Mouse (Mus musculus): ENCODE results near the gene Cxcr6.
"Not testable (repeated sequence)": the region's sequence is repeated elsewhere in the genome, so short reads cannot be mapped to it uniquely, and the experiment has no call there.

Gene Cxcr6

DNA sequence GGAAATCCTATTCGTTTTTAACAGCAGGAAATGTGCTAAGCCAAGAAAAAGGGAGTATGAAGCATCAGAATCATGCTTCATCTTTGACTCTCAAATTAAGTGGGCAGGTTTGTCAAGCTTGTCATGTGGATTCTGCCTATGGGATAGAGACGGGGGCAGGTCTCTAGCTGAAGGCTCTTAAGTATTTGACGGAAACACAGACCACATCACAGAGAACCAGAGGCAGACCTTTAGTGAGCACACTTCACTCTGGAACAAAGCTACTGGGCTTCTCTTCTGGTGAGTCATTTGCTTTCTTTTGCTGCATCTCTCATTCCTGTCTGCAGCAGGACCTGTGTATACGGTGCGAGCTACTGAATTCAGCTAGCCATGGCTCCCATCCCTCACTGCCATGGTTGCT, at the start of gene Cxcr6:
Gene Cxcr6 (plus strand): TSS at position 209 of the 400 bp plus-strand sequence.
- no peak for DNase-seq (ENCODE audit: low read depth, low spot score)

DNA sequence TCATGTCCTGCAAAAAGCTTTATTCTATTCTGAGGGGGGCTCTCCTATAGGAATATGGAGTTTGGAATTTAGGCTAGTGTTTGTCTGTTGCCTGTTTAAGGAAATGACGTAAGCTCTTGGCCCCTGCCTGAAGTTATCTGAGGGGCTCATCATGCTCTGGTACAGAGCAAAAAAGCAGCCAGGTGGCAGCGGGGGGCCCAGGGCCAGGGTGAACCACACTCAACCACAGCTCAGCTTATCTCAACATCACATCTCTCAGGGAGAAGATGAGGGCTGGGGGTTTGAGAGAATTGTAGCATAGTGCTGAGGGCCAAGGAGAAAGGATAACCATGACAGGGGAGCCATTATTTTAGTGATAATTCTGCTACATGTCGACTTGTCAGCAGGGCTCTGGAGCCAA, 49.5 kb upstream of the Cxcr6 start:
- DNase-seq (ENCODE audit: low read depth, low spot score), result no peak

DNA sequence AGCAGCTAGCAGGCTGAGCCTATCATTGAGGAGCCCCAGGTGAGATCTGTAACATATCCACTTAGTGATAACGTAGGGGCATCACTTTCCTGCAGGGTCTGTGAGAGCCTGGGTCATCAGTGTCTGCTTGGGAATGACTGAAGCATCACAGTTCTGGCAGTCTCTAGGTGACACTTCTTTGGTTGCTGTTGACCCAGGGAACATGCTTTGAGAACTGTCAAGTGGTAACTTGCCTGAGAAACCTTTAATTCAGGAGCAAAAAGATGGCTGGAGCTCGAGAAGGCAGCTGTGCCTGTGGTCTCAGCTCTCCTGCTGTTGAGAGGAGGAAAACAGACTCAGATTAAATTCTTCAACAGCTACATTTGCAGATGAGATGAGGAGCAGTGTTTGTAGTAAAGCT, 48.9 kb upstream of the Cxcr6 start:
- no peak for DNase-seq (ENCODE audit: low read depth, low spot score)

DNA sequence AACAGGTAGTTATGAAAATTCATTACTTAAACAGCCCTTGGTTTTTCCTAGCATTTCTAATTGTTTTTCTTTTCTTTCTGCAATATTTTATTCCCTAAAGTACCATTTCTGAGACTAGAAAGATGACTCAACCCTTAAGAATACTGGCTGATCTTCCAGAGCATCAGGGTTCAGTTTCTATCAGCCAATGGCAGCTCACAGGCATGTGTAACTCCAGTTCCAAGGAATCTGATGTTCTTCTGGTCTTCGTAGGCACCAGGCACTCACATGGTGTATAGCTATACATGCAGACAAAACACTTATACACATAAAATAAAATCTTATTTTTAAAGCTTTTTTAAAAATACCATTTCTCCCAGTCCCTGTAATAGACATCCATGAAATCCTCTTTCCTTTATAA, 48.1 kb upstream of the Cxcr6 start:
- no peak for DNase-seq (ENCODE audit: low read depth, low spot score)

DNA sequence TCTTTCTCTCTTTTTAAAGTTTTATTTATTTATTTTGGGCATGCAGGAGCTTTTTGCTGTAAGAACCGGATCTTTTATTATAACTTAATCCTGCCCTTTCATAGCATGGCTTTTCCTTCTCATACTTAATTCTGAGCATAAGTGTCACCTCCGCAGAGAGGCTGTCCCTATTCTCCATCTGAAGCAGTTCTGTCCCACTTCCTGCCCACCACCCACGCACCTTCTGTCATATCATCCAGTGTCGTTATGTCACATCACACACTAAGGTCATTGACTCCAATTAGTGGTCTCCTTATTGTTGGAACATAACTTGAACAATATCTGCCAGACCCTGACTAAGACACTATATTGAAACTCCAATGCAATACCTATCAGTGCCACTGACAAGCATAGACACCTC, 47.6 kb upstream of the Cxcr6 start:
- DNase-seq (ENCODE audit: low read depth, low spot score), result no peak

DNA sequence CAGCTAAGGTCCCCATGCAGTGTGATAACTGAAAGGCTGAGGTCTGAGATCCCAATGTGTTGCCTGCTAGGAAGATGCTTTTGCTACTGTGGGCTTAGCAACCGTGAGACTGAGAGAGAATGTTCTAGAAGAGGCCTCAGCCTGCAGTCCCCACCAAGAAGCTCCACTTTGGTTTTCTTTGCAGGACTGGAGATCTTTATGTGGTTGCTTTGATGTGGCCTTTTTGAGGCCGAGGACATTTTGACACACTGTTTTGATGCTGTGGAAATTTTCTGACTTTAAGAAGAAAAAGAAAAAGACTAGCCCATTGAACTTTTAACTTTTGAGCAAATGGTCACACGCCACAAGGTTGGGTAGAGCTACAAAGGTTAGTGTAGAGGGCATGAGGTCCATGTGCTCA, 45.5 kb upstream of the Cxcr6 start:
- DNase-seq (ENCODE audit: low read depth, low spot score), result no peak

DNA sequence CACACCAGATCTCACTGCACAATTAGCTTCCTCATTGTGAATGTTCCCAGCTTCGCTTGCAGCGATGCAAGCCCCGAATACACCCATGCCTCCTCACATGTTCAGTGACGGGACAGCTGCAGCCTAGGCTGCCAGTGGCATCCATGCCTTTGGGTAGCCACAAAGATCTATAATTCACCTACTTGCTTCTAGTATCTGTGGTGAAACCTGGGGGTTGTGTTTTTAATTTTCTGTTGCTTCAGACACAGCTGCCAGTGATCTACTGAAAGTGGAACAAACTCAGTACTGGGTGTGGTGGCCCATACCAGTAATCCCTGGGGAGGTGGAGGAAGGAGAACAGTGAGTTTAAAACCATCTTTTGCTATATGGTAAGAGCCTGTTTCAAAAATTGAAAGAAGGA, 43.4 kb upstream of the Cxcr6 start:
- DNase-seq (ENCODE audit: low read depth, low spot score), result no peak

DNA sequence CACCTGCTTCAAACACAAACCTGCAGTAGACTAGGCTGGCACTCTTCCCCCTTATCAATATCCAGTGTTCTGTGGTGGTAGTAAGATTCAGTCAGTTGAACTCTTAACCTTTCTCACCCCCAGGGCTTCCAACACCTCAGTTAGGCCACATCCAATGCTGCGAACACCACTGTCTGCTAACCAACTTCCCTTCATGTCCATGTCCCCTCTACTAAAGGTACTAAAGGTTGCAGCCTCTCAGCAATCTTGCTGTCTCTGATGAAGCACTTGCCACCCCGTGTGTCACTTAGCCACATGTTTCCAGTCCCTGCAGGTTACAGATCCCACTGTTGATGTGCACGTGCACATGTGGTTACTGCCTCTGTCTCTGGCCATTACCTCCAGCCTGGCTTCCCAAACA, 42.5 kb upstream of the Cxcr6 start:
- no peak for DNase-seq (ENCODE audit: low read depth, low spot score)

DNA sequence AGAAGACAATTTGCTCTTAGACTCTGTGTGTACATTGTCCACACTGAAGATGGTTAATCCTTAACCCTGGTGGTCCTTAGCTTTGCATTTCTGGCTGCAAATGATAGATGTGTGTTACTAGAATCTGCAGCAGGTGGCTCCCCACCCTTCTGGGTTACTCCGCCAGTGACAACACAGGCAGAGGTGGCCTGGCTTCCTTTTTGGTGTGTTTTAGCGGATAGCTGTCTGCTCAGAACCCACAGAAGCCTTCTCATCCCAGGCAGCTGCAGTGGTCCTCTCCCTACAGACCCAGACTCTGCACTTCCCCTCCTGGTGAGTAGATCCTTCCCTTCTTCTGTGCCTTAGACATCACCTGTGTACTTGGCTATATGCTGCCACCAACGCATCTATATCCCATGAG, 39.3 kb upstream of the Cxcr6 start:
- DNase-seq (ENCODE audit: low read depth, low spot score), result no peak

DNA sequence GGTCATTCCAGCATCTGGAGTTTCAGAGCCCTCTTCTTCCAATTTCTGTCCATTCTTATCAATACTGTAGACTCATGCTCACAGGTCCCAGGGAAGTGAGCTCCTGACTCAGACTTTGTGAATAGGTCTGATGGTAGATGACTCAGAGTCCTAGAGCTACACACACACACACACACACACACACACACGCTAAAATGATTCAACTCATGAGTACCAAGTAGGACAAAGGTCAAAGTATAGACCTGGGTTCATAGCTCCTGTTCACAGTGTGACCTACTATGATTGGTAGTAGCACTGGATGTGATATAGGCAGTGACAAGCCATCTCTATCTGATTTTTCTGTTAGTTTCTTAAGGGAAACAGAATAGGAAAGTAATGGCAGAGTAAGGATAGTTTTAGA, 37.8 kb upstream of the Cxcr6 start:
- no peak for DNase-seq (ENCODE audit: low read depth, low spot score)

DNA sequence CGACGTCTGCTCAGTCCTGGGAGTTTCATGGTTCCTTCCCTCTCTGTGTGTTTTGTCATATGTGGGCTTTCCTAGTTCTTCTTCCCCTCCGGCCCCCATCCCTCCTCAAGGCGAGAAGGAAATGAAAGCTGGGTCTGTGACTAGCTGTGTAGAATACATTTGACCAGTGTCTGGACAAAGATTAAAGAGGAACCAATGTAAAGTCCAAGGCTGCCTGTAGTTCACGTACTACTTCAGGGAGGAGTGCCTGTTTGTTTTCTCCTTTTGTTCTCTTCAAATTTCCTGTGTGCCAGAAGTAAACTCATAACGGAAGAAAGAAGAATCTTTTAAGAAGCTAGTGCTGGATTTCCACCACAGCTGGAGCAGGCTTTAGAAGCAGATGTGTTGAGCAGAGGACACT, 36.7 kb upstream of the Cxcr6 start:
- DNase-seq (ENCODE audit: low read depth, low spot score), result no peak

DNA sequence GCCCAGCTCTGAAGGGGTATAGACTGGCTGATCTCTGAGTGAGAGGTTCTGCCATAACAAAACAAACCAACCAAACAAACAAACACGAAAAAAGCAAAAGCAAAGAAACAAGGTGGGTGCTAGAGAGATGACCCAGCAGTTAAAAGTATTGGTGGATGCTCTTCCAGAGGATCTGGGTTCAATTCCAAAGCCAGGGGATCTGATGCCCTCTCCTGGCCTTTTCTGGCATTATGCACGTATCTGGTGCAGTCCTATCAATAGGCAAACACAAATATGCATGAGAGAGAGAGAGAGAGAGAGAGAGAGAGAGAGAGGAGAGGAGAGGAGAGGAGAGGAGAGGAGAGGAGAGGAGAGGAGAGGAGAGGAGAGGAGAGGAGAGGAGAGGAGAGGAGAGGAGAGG, 33.0 kb upstream of the Cxcr6 start:
- not testable (repeated sequence) for DNase-seq (ENCODE audit: low read depth, low spot score)

DNA sequence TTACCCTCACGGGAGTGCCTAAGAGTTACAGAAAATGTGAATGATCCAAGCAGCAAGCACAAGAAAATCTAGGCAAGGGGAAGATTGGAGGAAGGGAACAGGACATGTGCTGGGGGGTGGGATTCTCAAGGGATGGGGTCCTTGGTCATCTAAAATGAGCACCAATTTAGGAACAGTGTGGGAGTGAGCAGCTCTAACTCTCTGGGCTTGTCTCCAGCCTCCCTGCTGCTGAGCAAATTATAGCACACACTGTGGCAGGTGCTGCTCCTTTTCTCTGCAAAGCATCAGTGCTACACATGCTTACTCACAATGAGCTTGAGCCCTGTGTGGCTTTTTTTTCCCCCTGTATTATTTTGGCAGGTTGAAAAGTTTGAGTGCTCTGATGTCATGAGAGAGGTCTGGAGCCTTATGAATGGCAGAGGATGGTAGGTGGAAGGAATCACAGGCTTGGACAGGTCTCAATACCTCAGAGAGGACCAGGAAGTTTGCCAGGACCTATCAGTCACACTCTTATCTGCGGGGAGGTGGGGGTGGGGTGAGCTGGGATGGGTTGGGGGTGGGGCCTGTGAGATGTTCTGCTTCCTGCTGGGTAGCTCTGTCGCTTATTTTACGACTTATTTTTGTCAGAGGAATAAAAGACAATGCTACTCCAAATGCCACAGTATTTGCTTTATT, 17.3 kb upstream of the Cxcr6 start:
- no peak for DNase-seq (ENCODE audit: low read depth, low spot score)

DNA sequence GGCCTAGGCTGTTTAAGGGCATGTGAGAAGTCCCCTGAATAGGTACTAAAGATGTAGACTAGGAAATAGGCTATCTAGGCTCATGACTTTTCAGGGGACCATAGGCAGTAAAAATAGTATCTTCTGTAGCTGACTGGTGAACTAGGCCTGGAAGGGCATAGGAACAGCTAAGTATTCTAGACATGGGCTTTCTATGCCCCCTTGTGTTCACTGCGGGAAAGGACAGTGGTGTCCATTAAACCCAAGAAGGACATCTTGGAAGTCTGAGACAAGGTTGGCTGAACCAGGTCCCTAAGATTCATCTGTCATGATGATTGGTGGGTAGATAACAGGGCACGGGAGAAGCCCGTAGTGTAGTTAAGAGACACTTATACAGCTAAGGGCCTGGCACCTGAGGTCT, 10.1 kb upstream of the Cxcr6 start:
- DNase-seq (ENCODE audit: low read depth, low spot score), result peak; percentile 28

DNA sequence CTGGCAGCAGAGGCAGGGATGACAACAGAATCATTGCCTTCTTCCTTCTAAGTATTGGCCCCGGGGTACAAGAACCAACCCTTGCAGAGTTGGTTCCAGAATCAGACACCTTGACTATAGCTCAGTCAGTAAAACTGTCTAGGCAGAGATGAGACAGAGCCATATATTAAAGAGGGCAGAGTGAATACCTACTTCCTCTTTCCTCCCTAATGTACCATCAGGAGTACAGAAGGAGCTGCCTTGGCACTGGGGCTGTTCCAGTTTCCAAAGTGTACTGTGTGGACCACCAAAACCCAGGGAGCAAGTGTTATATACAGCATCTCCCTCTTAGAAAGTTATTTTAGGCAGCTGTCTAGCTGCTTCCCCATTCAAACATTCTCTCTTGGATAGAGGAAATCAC, 4.7 kb upstream of the Cxcr6 start:
- DNase-seq (ENCODE audit: low read depth, low spot score), result no peak

DNA sequence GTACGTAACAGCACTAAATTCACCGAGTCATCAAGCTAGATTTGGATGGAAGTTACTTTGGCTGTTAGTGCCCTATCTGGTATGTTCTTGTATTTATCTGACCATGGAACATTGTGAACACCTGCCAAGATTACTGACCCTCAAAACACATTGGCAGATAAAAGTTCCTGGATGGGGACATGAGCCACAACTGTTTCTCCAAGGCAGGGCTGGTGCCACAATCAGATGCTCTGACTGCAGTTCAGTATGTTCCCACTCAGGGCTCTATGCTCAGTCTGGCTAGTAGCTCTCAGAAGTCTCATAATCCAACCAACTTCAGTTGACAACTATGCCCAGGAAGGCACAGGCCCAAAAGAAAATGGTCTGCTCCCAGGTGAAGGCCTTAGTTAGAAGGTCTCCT, 3.9 kb upstream of the Cxcr6 start:
- DNase-seq (ENCODE audit: low read depth, low spot score), result no peak

DNA sequence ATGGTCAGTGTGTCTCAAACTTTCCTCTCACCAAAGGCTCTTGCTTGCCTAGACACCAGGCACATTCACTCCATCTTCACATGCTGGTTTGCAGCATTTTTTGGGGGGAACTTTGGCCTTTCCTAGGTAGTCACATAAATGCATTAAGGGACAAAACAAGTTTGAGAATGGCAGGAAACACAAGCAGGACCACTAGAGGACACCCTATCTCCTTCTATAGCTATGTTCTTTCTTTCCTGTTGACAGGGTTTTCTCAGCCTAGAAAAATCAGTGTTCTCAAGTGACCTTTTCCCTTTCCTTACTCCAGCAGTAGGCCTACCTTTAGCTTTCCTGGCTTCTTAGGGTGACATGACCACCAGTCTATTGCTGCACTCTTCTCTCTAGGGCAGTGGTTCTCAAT, 3.4 kb upstream of the Cxcr6 start:
- no peak for DNase-seq (ENCODE audit: low read depth, low spot score)

DNA sequence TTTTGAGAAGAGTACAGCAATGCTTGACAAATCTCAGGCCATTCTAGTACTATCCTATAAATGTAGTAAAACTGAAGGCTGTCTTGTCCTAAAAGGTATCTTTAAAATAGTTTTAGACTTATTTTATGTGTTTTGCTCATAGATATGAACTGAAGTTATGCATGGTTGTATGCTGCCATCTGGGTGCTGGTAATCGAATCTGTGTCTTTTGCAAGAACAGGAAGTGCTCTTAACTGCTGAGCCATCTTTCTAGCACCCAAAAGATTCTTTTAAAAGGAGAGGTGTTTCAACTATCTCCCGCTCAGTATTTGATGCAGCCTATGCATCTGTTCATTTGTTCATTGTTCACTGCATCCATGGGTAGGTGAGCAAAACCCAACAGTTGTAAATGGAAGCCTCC, 1.0 kb upstream of the Cxcr6 start:
- no peak for DNase-seq (ENCODE audit: low read depth, low spot score)

DNA sequence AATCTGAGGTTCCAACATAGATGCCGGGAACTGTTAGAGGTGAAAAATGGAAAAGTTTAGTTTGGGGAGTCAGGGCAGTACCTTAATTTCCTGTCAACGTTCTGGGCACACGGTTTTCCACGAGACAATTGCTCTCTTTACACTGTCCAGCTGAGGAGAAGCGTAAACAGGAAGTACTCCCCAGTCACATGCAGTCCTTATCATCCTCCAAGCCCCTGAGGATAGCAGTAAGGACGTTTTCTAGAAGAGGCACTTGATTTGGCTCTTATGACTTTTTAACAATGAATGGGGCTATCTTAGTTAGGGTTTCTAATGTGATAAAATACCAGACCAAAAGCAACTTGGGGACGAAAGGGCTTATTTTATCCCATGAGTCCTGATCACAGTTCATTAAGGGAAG, 2.3 kb downstream of the Cxcr6 start:
- DNase-seq (ENCODE audit: low read depth, low spot score), result no peak

DNA sequence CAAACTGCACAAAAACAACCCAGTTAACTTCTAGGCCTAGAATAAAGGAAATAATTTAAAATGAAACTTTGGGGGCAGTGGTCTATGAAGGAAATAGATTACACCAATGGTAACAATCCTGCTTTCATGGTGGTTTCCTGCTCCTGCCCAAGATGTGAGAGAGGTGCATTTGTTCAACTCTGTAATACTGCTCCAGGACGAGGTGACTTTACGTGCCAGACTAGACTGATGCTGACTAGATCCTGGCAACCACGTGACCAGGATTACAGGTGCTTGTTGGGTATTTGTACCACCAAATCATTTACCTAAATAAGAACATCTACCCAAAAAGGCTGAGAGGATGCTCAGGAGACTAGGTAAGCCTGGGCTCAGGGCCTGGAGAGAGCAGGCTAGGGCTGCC, 5.6 kb downstream of the Cxcr6 start:
- DNase-seq (ENCODE audit: low read depth, low spot score), result no peak

DNA sequence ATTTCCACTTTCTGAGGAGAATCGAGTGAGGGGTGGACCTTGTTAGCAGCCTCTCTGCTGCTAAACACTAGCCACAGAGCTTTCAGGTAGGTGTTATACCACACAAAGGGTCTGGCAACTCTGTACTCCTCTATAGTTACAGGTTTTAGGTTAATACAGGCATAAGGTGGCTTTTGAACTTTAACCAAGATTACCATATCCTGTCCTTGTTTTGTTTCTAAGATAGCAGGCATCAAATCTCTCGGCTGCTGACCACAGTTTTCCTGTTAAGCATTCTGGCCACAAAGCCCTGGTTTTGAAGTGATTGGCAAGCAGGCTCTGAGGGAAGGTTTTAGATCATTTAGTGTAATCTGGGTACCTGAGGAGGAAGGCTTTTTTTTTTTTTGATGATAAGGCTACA, 8.1 kb downstream of the Cxcr6 start:
- DNase-seq (ENCODE audit: low read depth, low spot score), result no peak

DNA sequence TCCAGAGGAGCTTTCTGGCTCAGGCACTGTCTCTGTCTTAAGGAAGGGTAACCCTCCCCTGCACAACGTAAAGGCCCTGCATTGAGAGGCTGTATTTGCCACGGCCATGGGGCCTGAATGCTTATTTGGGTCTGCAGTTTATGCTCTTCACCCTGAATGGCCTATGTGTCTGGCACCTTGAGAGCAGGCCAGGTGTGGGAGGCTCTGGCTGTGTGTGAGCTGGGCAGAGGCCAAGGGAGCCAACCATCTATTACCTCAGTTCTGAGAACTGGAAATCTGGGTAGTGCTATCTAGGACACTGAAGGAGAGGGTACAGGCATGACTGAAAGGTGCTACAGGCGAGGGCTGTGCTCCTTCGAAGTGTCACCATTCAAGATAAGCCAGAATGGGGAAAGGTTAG, 8.5 kb downstream of the Cxcr6 start:
- DNase-seq (ENCODE audit: low read depth, low spot score), result no peak

DNA sequence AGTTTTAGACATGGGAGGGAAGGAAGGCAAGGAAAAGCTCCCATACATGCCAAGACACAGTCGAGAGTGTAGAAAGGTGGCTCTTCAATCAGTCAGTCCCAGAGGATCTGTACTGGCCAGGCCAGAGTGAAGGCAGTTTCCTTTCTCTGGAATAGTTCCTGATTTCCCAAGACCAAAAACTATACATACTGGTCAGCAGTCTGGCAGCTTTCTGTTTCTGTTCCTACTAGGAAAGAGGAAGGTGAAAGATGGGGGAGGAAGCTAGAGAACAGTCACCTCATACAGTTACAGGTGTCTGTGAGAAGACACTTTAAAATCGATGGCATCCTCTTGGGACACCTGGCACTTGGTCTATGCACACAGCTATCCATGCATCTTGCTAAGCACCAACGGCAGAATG, 9.2 kb downstream of the Cxcr6 start:
- no peak for DNase-seq (ENCODE audit: low read depth, low spot score)

DNA sequence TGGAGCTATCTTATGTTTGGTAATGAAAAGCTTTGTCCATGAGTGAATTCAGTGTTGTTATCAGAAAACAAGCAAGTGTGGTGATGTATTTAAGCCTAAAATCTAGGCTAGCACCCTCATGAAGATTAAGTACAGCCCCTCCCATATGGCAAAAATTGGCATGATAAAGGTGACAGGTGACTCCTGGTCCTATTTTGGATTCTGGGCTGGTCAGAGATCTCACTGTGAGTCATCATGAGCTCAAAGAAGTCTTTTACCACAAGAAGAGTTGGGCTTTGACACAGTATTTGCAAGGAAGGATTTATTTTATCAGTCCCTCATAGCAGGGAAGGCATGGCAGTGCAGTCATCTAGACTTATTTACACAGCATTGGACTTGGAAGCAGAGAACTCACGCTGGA, 9.7 kb downstream of the Cxcr6 start:
- no peak for DNase-seq (ENCODE audit: low read depth, low spot score)
